Mouse (Mus musculus) neural tube, embryonic 13.5 days (tissue): Measurements from ENCODE around the gene Atoh7. TPM values are rescaled to one million over a fixed set of nuclear protein-coding genes. Genes with fewer than 3 reads are reported as not detected.
"Not testable (repeated sequence)": the region's sequence is repeated elsewhere in the genome, so short reads cannot be mapped to it uniquely, and the experiment has no call there.

Experiments
- ATAC-seq: fragments of 200-750 bp; cut with Nextera tagmentation; 2 replicates; pipeline ENCODE4 v1.8.0; 2017; ENCODE audit warnings: low read depth, mild to moderate bottlenecking, moderate TSS enrichment, moderate library complexity
- H3K27ac ChIP-seq: fragments of 300-500 bp; sonication (generic); replicated peaks from 2 replicates; pipeline ENCODE4 v1.5.1; 2015; ENCODE audit warnings: moderate library complexity, mild to moderate bottlenecking, inconsistent platforms
- H3K27me3 ChIP-seq: fragments of 300-500 bp; sonication (generic); 2 replicates; pipeline ENCODE4 v1.6.1; 2015; ENCODE audit warnings: mild to moderate bottlenecking, inconsistent platforms
- H3K36me3 ChIP-seq: fragments of 300-500 bp; sonication (generic); 2 replicates; pipeline ENCODE4 v1.6.1; 2015; ENCODE audit warnings: mild to moderate bottlenecking, inconsistent platforms
- H3K4me1 ChIP-seq: fragments of 300-500 bp; sonication (generic); replicated peaks from 2 replicates; pipeline ENCODE4 v1.6.1; 2015; ENCODE audit warnings: inconsistent platforms
- H3K4me2 ChIP-seq: fragments of 300-500 bp; sonication (generic); 2 replicates; pipeline ENCODE4 v1.6.1; 2015; ENCODE audit warnings: inconsistent platforms, mild to moderate bottlenecking, moderate library complexity
- H3K4me3 ChIP-seq: fragments of 300-500 bp; sonication (generic); 2 replicates; pipeline ENCODE4 v1.5.1; 2015; ENCODE audit warnings: mild to moderate bottlenecking, inconsistent platforms
- H3K9ac ChIP-seq: fragments of 300-500 bp; sonication (generic); 2 replicates; pipeline ENCODE4 v1.6.1; 2015; ENCODE audit warnings: moderate library complexity, mild to moderate bottlenecking, inconsistent platforms
- H3K9me3 ChIP-seq: fragments of 300-500 bp; sonication (generic); 2 replicates; pipeline ENCODE4 v1.6.1; 2016; ENCODE audit warnings: inconsistent platforms
- WGBS: fragments of 180-500 bp; shearing (Covaris S2); methylation state at CpG from one replicate; pipeline ENCODE4 v1.1.7; 2015; 5-methylcytosine and 5-hydroxymethylcytosine counted together
- polyA plus RNA-seq: library from polyadenylated mRNA; unstranded; fragments of >200 nt; fragmentation: Nextera tagmentation; extraction: Ambion mirVana; gene quantifications from 2 replicates; pipeline ENCODE4 v1.2.1, GENCODE M21; 2015

Atoh7 gene
- polyA plus RNA-seq, result 0.36 and 0.89 TPM in 2 replicates

DNA sequence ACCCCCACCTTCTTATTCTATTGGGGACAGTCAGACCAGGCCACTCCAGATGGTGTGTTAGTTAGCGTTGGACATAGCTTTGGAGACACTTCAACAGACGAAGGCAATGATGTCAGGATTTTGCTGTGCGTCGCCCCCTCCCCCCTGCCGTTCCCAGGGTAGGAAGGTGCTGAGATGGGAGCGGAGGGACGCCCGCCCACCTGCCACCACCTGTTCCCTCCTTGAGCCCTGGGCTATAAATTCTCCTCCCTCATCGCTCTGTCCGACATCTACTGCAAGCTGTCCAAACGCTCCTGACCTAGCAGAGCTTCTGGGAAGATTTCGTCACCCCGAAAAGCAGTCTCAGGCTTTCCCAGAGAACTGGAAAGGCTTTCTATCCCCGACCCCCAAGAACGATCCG is at the start of gene Atoh7:
Atoh7 (plus strand) TSS at position 131 of the 400 bp plus-strand sequence.
- 2% methylated on average over 16 of the region's 16 CpGs for WGBS

DNA sequence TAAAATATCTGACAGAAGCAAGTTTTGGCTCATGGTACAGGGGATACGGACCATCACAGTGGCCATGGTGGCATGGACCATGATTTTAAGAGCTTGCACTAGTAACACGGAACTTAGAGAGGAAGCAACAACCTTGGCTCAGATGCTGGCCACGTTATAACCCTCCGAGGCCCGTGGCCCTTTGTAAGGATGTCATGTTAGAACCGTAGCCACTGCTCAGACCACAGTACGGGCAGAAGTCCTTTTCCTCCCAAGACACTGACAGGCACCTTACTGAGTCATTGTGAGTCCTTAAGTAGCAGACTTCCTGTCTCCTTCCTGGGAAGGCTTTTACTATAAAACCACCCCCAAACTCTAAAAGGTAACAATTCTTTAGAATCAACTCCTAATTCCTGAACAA is 48.2 kb upstream of the Atoh7 start:
- WGBS, result 74% methylated on average over 7 of the region's 7 CpGs
- Histone ChIP-seq H3K4me2 (no peak overlapping the region), H3K36me3 (no peaks in the 10 kb centered on the region), H3K4me1 (no peaks in the 10 kb centered on the region), H3K4me3 (no peak overlapping the region), H3K9ac (no peak overlapping the region), H3K27me3 (no peaks in the 10 kb centered on the region), H3K27ac (no peak overlapping the region), H3K9me3 (no peaks in the 10 kb centered on the region)
- no peak for ATAC-seq

More for the DNA sequence above, at the start of gene Atoh7:
- Histone ChIP-seq H3K27ac (no peak within 1 kb of the TSS), H3K36me3 (no peaks in the 10 kb centered on the region), H3K9ac (peak within 1 kb of the TSS; percentile 72), H3K4me1 (peaks cover 15% of the 10 kb centered on the region), H3K27me3 (peaks cover 33% of the 10 kb centered on the region), H3K4me3 (peak within 1 kb of the TSS; percentile 58), H3K4me2 (peak within 1 kb of the TSS; percentile 82), H3K9me3 (no peaks in the 10 kb centered on the region)
- no peak for ATAC-seq

- no peaks in the 10 kb centered on the region for H3K9me3 ChIP-seq
- H3K4me1 ChIP-seq, result no peaks in the 10 kb centered on the region
- H3K4me3 ChIP-seq, result no peak overlapping the region
- no peak overlapping the region for H3K4me2 ChIP-seq
- no peak overlapping the region for H3K9ac ChIP-seq
- H3K36me3 ChIP-seq, result no peaks in the 10 kb centered on the region
- no peak overlapping the region for H3K27ac ChIP-seq
- ATAC-seq, result no peak
- WGBS, result 87% methylated on average over 6 of the region's 6 CpGs
- H3K27me3 ChIP-seq, result no peaks in the 10 kb centered on the region; the same call in 1 of the 2 replicates
Observed at GRCm38 (mm10) chr10:63052011-63052410, 47.4 kb upstream of the Atoh7 start.

DNA sequence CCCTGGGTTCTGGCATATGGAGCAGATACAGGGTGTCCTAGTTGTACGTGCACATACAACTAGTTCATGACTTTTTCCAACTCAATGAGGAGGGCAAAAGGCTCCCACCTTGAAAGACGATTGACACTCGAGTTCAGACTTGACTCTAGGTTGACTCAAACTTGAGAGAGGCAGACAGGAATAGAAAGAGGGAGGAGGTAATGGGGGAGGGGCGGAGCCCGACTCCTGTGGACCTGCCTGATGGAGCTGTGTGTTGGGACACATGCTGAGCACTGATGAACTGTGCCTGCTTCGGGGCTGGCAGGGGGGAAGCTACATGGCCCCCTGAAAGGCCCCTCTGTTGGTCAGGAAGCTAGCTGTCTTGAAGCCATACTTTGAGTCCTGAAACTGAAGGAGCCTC is 46.4 kb upstream of the Atoh7 start:
- H3K27me3 ChIP-seq, result no peaks in the 10 kb centered on the region; the same call in 1 of the 2 replicates
- H3K4me1 ChIP-seq, result 0 out of 2 replicates have a peak, but pooled peaks cover under 1% of the 10 kb centered on the region
- WGBS, result 51% methylated on average over 6 of the region's 6 CpGs
- no peak overlapping the region for H3K4me3 ChIP-seq
- H3K36me3 ChIP-seq, result no peaks in the 10 kb centered on the region
- no peak overlapping the region for H3K9ac ChIP-seq
- no peak for ATAC-seq
- H3K27ac ChIP-seq, result no peak overlapping the region
- no peaks in the 10 kb centered on the region for H3K9me3 ChIP-seq
- H3K4me2 ChIP-seq, result no peak overlapping the region

- not testable (repeated sequence) for H3K9ac ChIP-seq, ATAC-seq, H3K27ac ChIP-seq, H3K27me3 ChIP-seq, H3K4me1 ChIP-seq, H3K4me3 ChIP-seq, H3K9me3 ChIP-seq, H3K4me2 ChIP-seq, H3K36me3 ChIP-seq
- WGBS, result 86% methylated on average over 6 of the region's 6 CpGs
Observed at GRCm38 (mm10) chr10:63054071-63054470, 45.4 kb upstream of the Atoh7 start.

- Histone ChIP-seq H3K27ac (no peak overlapping the region), H3K36me3 (no peaks in the 10 kb centered on the region), H3K9me3 (no peaks in the 10 kb centered on the region), H3K27me3 (no peaks in the 10 kb centered on the region; the same call in 1 of the 2 replicates), H3K4me1 (0 out of 2 replicates have a peak, but pooled peaks cover 4% of the 10 kb centered on the region), H3K4me2 (no peak overlapping the region), H3K4me3 (no peak overlapping the region), H3K9ac (no peak overlapping the region)
- no peak for ATAC-seq
- 79% methylated on average over 2 of the region's 2 CpGs for WGBS
Observed at GRCm38 (mm10) chr10:63054586-63054985, 44.9 kb upstream of the Atoh7 start.

- 44% methylated on average over 24 of the region's 24 CpGs for WGBS
- no peaks in the 10 kb centered on the region for H3K36me3 ChIP-seq
- no peaks in the 10 kb centered on the region; the same call in 1 of the 2 replicates for H3K27me3 ChIP-seq
- ATAC-seq, result no peak
- no peak overlapping the region for H3K27ac ChIP-seq
- no peak overlapping the region for H3K4me2 ChIP-seq
- no peak overlapping the region for H3K9ac ChIP-seq
- peaks cover 10% of the 10 kb centered on the region; the same call in 1 of the 2 replicates for H3K4me1 ChIP-seq
- no peaks in the 10 kb centered on the region for H3K9me3 ChIP-seq
- no peak overlapping the region for H3K4me3 ChIP-seq
Observed at GRCm38 (mm10) chr10:63056966-63057750, 42.3 kb upstream of the Atoh7 start.

GRCm38 (mm10) chr10:63059862-63060261 is 39.6 kb upstream of the Atoh7 start, which contains the start of gene Pbld1:
TSS of gene Pbld1 (plus strand) at chr10:63060162.
- no peak within 1 kb of the TSS for H3K9ac ChIP-seq
- no peaks in the 10 kb centered on the region; the same call in 1 of the 2 replicates for H3K27me3 ChIP-seq
- H3K4me1 ChIP-seq, result peaks cover 10% of the 10 kb centered on the region; the same call in 1 of the 2 replicates
- H3K4me3 ChIP-seq, result no peak within 1 kb of the TSS
- H3K4me2 ChIP-seq, result no peak within 1 kb of the TSS
- H3K27ac ChIP-seq, result no peak within 1 kb of the TSS; the same call in 1 of the 2 replicates
- ATAC-seq, result no peak
- H3K36me3 ChIP-seq, result no peaks in the 10 kb centered on the region
- WGBS, result 89% methylated on average over 2 of the region's 2 CpGs
- H3K9me3 ChIP-seq, result no peaks in the 10 kb centered on the region

DNA sequence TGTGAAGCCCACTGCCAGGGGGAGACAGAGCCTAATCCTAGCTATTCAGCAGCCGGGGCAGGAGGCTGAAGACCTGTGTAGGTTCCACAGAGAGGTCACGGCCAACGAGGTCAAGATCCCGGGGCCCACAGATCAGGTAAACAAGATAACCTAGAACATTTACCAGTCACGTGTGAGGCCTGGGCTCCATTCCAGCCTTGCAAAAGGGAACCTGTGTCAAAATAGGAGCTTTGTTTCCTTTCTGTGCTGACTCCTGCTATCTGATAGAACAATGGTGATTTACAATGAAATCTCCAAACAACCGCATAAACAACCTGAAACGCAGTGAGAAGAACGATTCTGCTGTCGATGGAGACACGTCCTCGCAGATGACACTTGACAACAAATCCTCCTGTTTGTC is 39.0 kb upstream of the Atoh7 start:
- Histone ChIP-seq H3K4me3 (no peak overlapping the region), H3K27me3 (no peaks in the 10 kb centered on the region; the same call in 1 of the 2 replicates), H3K9me3 (no peaks in the 10 kb centered on the region), H3K4me2 (no peak overlapping the region), H3K36me3 (no peaks in the 10 kb centered on the region), H3K4me1 (peaks cover 10% of the 10 kb centered on the region; the same call in 1 of the 2 replicates), H3K9ac (no peak overlapping the region), H3K27ac (no peak overlapping the region; the same call in 1 of the 2 replicates)
- 66% methylated on average over 11 of the region's 11 CpGs for WGBS
- no peak for ATAC-seq

- Histone ChIP-seq H3K27me3 (no peaks in the 10 kb centered on the region; the same call in 1 of the 2 replicates), H3K9me3 (no peaks in the 10 kb centered on the region), H3K36me3 (no peaks in the 10 kb centered on the region), H3K9ac (no peak overlapping the region), H3K4me1 (peaks cover 12% of the 10 kb centered on the region; the same call in 1 of the 2 replicates), H3K27ac (no peak overlapping the region), H3K4me2 (no peak overlapping the region), H3K4me3 (no peak overlapping the region)
- no peak for ATAC-seq
- 75% methylated on average over 12 of the region's 12 CpGs for WGBS
Observed at GRCm38 (mm10) chr10:63061266-63061665, 38.2 kb upstream of the Atoh7 start.

DNA sequence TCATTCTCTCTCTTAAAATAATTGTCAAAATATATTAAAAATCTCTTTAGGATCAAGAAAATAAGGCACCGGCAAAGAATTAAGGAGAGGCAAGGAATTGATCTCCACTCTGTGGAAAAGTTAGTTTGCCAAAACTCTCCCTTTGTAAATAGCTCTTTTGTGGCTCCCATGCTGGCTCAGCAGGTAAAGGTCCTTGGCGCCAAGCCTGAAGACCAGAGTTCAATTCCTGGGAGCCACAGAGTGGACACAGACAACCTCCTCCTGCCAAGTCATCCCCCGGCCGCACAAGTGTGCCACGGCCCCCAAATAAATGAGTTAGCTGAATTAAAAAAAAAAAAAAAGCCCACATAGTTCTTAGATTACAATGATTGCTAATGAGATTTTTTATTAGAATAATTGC is 36.8 kb upstream of the Atoh7 start:
- Histone ChIP-seq H3K27me3 (no peaks in the 10 kb centered on the region), H3K36me3 (no peaks in the 10 kb centered on the region), H3K9ac (no peak overlapping the region), H3K9me3 (no peaks in the 10 kb centered on the region), H3K27ac (no peak overlapping the region), H3K4me1 (peaks cover 12% of the 10 kb centered on the region; the same call in 1 of the 2 replicates), H3K4me3 (no peak overlapping the region), H3K4me2 (no peak overlapping the region)
- no peak for ATAC-seq
- 96% methylated on average over 5 of the region's 5 CpGs for WGBS

DNA sequence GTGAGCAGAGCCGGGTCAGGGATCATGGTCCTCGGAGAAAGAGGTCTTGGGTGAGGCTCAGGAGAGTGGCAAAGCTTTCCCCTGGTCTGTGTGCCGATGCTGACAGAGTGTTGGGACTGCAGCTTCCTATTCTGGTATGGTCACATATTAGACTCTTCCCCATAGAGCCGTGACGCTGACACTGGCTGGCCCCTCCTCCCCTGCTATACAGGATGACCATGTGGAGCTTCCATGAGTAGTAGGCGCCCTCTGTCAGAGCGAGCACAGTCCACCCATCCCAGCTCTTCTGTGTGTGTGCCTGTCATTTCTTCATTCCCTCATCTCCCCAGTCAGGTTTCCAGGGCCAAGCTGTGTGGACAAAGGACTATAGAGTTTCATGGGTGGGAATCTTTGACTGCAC is 36.1 kb upstream of the Atoh7 start:
- Histone ChIP-seq H3K4me2 (no peak overlapping the region), H3K4me1 (peaks cover 9% of the 10 kb centered on the region; the same call in 1 of the 2 replicates), H3K36me3 (no peaks in the 10 kb centered on the region), H3K27me3 (no peaks in the 10 kb centered on the region), H3K9ac (no peak overlapping the region), H3K9me3 (no peaks in the 10 kb centered on the region), H3K27ac (no peak overlapping the region), H3K4me3 (no peak overlapping the region)
- 74% methylated on average over 7 of the region's 7 CpGs for WGBS
- ATAC-seq, result no peak
